Mouse (Mus musculus) left cerebral cortex, postnatal 25 days (tissue): ENCODE data around the gene Tex12. TPM values are rescaled to one million over a fixed set of nuclear protein-coding genes. Genes with fewer than 3 reads are reported as not detected.

Experiments
- DNase-seq, 2 experiments: peaks; one replicate each; pipeline ENCODE4 v3.0.0; 2022; ENCODE audit warnings: low spot score in 2 of 2, mixed read lengths in 1 of 2
- intact Hi-C: fragments of 180-260 bp; cut with DNase I; formaldehyde crosslinking; loops from one replicate; pipeline ENCODE4 v1.15.1; 2025
- total RNA-seq, 2 experiments: library from RNA; stranded (reverse); gene quantifications; 2 replicates each; pipeline ENCODE4 v1.2.3; 2021

Gene Tex12
- total RNA-seq, 2 experiments from 2014 or later, result not detected

- DNase-seq, result no peak
- intact Hi-C loops, result no loop called here
Measured at GRCm38 (mm10) chr9:50565173-50565572, 4.0 kb upstream of the Tex12 start.

GRCm38 (mm10) chr9:50561918-50562360 is 814 bp upstream of the Tex12 start:
- DNase-seq, result no peak
- intact Hi-C loops, result no loop called here

GRCm38 (mm10) chr9:50555094-50555446 is 6.1 kb downstream of the Tex12 start, which contains the start of gene Bco2:
Gene Bco2 (minus strand): TSS chr9:50555181.
- intact Hi-C loops, result no loop called here
- no peak for DNase-seq

- peak; percentile 58 to 86 for DNase-seq
Measured at GRCm38 (mm10) chr9:50554241-50555093, 6.7 kb downstream of the Tex12 start, which contains the start of gene Il18. Gene Il18 (plus strand): TSS chr9:50554827.

GRCm38 (mm10) chr9:50553547-50553946 is 7.6 kb downstream of the Tex12 start:
- no peak for DNase-seq
- intact Hi-C loops, result no loop called here

More at GRCm38 (mm10) chr9:50554241-50555093, 6.7 kb downstream of the Tex12 start, which contains the start of gene Il18:
- intact Hi-C loops, result no loop called here

- intact Hi-C loops, result no loop called here
- no peak for DNase-seq
Measured at GRCm38 (mm10) chr9:50552206-50552605, 8.9 kb downstream of the Tex12 start.

- intact Hi-C loops, result no loop called here
- no peak for DNase-seq
Measured at GRCm38 (mm10) chr9:50548936-50549335, 12.2 kb downstream of the Tex12 start.

GRCm38 (mm10) chr9:50547859-50548478 is 13.2 kb downstream of the Tex12 start:
- intact Hi-C loops, result no loop called here

GRCm38 (mm10) chr9:50542401-50542800 is 18.7 kb downstream of the Tex12 start:
- intact Hi-C loops, result no loop called here
- no peak for DNase-seq

More at GRCm38 (mm10) chr9:50547859-50548478, 13.2 kb downstream of the Tex12 start:
- no peak for DNase-seq

GRCm38 (mm10) chr9:50540170-50540569 is 21.0 kb downstream of the Tex12 start:
- intact Hi-C loops, result no loop called here
- DNase-seq, result no peak

- intact Hi-C loops, result loop anchor here (10.0 kb wide), 1 partner anchor 202 kb away; no protein-coding TSS in a partner anchor
Measured at GRCm38 (mm10) chr9:50537295-50537694, 23.8 kb downstream of the Tex12 start.

GRCm38 (mm10) chr9:50536603-50537135 is 24.5 kb downstream of the Tex12 start:
- intact Hi-C loops, result loop anchor here (10.0 kb wide), 1 partner anchor 202 kb away; no protein-coding TSS in a partner anchor
- DNase-seq, result no peak

More at GRCm38 (mm10) chr9:50537295-50537694, 23.8 kb downstream of the Tex12 start:
- no peak for DNase-seq

GRCm38 (mm10) chr9:50535930-50536329 is 25.2 kb downstream of the Tex12 start:
- intact Hi-C loops, result loop anchor here (10.0 kb wide), 1 partner anchor 201 kb away; no protein-coding TSS in a partner anchor
- DNase-seq, result no peak

GRCm38 (mm10) chr9:50533791-50534190 is 27.3 kb downstream of the Tex12 start:
- DNase-seq, result no peak
- intact Hi-C loops, result loop anchor here (10.0 kb wide), 1 partner anchor 199 kb away; no protein-coding TSS in a partner anchor

- DNase-seq, result peak in 1 of 2 experiments; percentile 28
- intact Hi-C loops, result loop anchor here (10.0 kb wide), 1 partner anchor 199 kb away; no protein-coding TSS in a partner anchor
Measured at GRCm38 (mm10) chr9:50533328-50533727, 27.8 kb downstream of the Tex12 start.

- peak; percentile 47 to 67 for DNase-seq
- intact Hi-C loops, result loop anchor here (10.0 kb wide), 1 partner anchor 196 kb away; no protein-coding TSS in a partner anchor
Measured at GRCm38 (mm10) chr9:50530890-50531289, 30.2 kb downstream of the Tex12 start.

GRCm38 (mm10) chr9:50528293-50528892 is 32.7 kb downstream of the Tex12 start, which contains the start of gene Pts:
Gene Pts (minus strand): TSS chr9:50528724.
- intact Hi-C loops, result loop anchor here (1.0 to 2.0 kb wide), 4 partner anchors 65 to 1034 kb away; no protein-coding TSS in a partner anchor
- peak; percentile 97 to 98 for DNase-seq

- intact Hi-C loops, result loop anchor here (1.0 to 2.0 kb wide), 4 partner anchors 65 to 1033 kb away; no protein-coding TSS in a partner anchor
- no peak for DNase-seq
Measured at GRCm38 (mm10) chr9:50527860-50528259, 33.3 kb downstream of the Tex12 start.

- intact Hi-C loops, result no loop called here
Measured at GRCm38 (mm10) chr9:50525585-50525984, 35.5 kb downstream of the Tex12 start.

More at GRCm38 (mm10) chr9:50525585-50525984, 35.5 kb downstream of the Tex12 start:
- no peak for DNase-seq
